Mouse (Mus musculus): ENCODE measurements around the gene Ypel3. TPM values are rescaled to one million over a fixed set of nuclear protein-coding genes. Genes with fewer than 3 reads are reported as not detected.

The Ypel3 gene
- total RNA-seq, 4 experiments from 2014 or later, result 91.2 to 105 (median 95.6) TPM

DNA sequence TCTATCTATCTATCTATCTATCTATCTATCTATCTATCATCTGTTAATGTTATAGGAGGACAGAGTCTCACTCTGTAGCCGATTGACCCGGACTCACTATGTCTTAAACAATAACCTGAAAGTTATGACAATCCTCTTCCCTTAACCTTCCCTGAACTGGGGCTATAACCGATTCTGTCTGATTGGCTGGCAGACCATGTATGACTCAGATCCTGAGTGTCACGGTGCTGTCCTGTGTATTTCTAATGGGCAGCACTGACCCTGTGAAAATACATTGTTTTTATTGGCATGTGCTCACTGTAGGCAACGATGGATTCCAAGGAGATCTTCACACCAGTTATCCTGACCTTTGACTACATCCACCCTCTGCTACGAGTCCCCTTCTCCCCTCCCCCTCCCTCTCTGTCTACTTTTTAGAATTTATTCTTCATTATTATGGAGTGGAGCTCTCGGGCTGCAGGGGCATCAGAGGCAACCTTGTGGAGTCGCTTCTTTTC, 39.0 kb downstream of the Ypel3 start:
- DNase-seq (ENCODE audit: low spot score in 2 of 2), result no peak

DNA sequence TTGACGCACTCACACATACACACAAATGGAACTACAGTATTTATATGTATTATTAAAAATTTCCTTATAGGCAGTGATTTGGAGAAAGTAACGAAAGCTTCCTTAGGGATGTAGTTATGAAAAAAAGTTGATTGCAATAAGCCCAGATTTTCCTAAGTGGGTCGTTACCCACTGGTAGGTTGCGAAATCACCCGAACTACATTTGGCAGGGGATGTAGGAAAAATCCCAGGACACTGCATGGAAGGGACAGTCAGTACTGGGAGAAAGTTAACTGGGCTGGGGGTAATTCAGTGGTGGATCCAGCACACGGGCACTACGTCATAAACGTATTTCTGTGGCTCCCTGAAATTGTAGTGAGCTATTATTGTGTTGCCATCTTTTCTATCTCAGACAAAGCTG, 39.7 kb downstream of the Ypel3 start:
- DNase-seq (ENCODE audit: low spot score in 2 of 2), result no peak

GRCm38 (mm10) chr7:126817595-126817994, 40.8 kb downstream of the Ypel3 start:
- no peak for DNase-seq (ENCODE audit: low spot score in 2 of 2)

DNA sequence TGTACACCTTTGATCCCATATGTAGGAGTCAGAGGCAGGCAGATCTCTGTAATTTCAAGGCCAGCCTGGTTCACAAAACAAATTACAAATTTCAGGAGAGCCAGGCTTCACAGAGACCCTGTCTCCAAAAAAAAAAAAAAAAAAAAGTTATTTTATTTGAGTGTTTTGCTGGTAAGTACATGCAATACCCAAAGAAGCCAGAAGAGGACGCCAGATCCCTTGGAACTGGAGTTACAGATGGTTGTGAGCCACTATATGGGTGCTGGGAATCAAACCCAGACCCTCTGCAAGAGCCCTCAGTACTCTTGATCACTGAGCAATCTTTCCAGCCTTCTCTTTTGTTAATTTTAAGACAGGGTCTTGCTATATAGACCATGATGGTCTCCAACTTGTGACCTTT, 42.1 kb downstream of the Ypel3 start:
- no peak for DNase-seq (ENCODE audit: low spot score in 2 of 2)

DNA sequence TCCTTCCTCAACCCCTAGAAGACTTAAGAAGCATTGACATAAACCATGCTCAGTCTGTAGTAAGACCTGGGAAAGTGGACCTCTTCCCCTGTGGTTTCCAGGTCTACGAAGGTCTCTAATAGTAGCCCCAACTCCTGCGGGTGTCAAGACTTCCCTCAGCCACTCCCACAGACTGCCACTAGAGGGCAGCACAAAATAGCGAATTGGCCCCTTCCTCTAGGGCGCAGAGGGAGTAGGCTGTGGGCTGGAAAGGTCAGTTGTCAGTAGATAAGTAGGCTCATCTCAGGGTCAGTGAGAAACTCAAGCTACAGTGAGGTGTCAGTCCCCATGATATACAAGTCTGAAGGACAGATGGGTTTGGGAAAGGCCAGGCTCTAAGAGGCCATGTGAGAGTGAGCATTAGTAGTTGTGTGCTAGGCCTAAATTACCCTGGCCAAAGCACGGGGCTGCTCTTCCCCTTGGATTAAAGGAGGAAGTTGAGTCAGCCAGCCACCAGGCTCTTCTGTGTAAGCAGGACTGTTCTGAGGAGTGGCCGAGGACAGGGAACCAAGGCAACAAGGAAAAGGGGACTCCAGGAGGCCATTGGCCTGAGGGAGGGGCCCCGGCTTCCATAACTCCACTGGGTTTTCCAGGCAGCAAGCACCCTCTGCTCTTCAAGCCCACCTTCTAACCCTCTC, 45.2 kb downstream of the Ypel3 start:
- peak; percentile 70 to 73 for DNase-seq (ENCODE audit: low spot score in 2 of 2)

DNA sequence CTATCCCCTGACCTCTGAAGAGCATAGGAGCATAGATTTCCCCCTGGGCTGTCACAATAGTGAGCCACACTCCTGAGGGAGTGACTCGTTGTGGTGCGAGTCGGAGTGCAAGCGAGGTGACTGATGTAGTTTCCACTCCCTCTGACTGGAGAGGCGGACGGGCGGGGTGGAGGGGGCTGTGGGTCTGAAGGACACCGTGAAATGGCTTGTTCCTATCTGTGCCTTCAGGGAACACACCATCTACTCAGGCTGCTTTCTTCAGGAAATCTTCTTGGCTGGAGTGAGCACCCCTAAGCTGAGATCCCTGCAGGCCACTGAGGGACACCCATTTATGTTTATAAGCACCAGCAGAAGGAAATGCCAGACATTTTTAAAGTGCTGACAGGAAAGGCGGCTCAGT, 46.0 kb downstream of the Ypel3 start:
- DNase-seq (ENCODE audit: low spot score in 2 of 2), result no peak

- DNase-seq (ENCODE audit: low spot score in 2 of 2), result no peak
Observed at GRCm38 (mm10) chr7:126823202-126823711, 46.5 kb downstream of the Ypel3 start.

DNA sequence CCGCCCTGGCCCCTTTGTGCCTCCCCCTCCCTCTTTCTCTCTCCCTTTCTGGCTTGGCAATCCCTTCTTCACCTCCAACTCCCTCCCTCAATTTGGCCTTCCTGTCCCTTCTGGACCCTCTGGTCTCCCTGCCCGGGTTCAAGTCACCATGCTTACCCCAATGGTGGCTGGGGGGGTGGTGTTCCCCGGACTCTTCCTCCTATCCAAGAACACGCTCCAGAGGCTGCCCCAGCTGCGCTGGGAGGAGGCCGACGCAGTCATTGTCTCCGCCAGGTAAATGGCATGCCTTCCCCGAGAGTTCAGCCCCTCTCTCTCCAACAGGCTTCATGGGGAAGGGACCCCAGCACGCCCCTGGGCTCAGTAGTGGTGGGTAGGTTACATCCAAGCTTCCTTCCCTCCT, 47.2 kb downstream of the Ypel3 start:
- DNase-seq (ENCODE audit: low spot score in 2 of 2), result no peak

DNA sequence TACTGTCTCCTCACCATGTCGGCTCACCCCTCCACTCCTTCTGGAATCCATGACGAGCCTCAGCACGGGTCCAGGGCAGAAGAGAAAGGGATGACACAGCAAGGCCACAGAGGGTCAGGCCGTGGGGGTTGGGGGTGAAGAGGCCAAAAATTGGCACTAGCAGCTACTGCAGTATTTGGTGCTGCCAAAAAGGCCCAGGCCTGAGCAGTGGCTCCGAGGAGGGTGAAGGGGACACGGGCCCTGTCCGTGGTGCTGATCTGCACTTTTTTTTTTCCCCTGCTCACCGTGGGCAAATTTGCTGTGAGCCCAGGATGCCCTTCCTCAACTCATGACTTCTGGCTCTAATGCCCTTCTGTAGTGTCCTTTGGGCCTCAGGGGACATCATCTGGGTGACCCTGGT, 48.6 kb downstream of the Ypel3 start:
- DNase-seq (ENCODE audit: low spot score in 2 of 2), result no peak

DNA sequence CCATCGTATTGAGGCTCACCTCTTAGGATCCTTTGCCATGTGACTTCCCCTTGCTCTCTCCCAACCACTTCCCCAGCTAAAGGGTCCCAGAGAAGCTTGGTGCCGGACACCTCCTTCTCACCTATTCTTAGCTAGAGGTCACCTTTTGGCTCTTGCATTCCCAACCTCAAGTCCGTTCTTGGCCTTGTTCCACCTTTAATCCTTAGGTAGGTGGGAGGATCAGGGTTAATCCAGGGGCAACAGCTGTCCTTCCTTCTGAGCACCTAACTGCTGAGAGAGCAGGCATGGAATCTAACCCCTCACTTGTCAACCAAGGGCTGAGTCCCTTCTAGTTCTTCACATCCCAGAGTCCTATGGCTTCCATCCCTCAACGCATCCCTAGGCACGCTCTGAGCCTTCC, 49.2 kb downstream of the Ypel3 start:
- no peak for DNase-seq (ENCODE audit: low spot score in 2 of 2)

Other genes starting within 250 kb of the Ypel3 start
- gene Eif3c, start 210.5 kb upstream of the Ypel3 start, total RNA-seq (2022), result 100 to 1,000 TPM; 151 to 172 (median 160) TPM
- under 1 TPM; 0.15 to 0.94 (median 0.29) TPM for gene Apobr, start 192.0 kb upstream of the Ypel3 start, total RNA-seq (2022)
- 10 to 100 TPM in 3 of 4 experiments, 1 to 10 TPM in 1; 9.0 to 14.7 (median 12.6) TPM for gene Cln3, start 191.1 kb upstream of the Ypel3 start, total RNA-seq (2022)
- not detected for gene Il27, start 182.0 kb upstream of the Ypel3 start, total RNA-seq (2022)
- gene Nupr1, start 146.1 kb upstream of the Ypel3 start, total RNA-seq (2022), result 1 to 10 TPM; 3.5 to 6.7 (median 4.7) TPM
- 10 to 100 TPM; 26.7 to 43.5 (median 34.7) TPM for gene Sgf29, start 127.6 kb upstream of the Ypel3 start, total RNA-seq (2022)
- 10 to 100 TPM in 2 of 4 experiments, 1 to 10 TPM in 2; 5.9 to 17.4 (median 10.6) TPM for gene Sult1a1, start 100.5 kb upstream of the Ypel3 start, total RNA-seq (2022)
- gene Bola2, start 81.6 kb upstream of the Ypel3 start, total RNA-seq (2022), result 10 to 100 TPM; 31.9 to 44.1 (median 39.4) TPM
- gene Slx1b, start 81.2 kb upstream of the Ypel3 start, total RNA-seq (2022), result 1 to 10 TPM; 2.3 to 2.8 (median 2.6) TPM
- 1 to 10 TPM; 1.3 to 5.9 (median 3.1) TPM for gene Coro1a, start 69.2 kb upstream of the Ypel3 start, total RNA-seq (2022)
- gene Mapk3, start 17.4 kb upstream of the Ypel3 start, total RNA-seq (2022), result 10 to 100 TPM; 16.2 to 20.6 (median 18.6) TPM
- under 1 TPM in 1 of 4 experiments, not detected in 3; 0.88 TPM for gene Gdpd3, start 10.6 kb upstream of the Ypel3 start, total RNA-seq (2022)
- under 1 TPM; 0.17 to 0.48 (median 0.40) TPM for gene Tbx6, start 4.5 kb downstream of the Ypel3 start, total RNA-seq (2022)
- 10 to 100 TPM; 23.1 to 26.0 (median 24.8) TPM for gene Ppp4c, start 15.5 kb downstream of the Ypel3 start, total RNA-seq (2022)
- 10 to 100 TPM; 49.5 to 78.2 (median 66.4) TPM for gene Fam57b, start 20.7 kb downstream of the Ypel3 start, total RNA-seq (2022)
- gene 4930451I11Rik, start 54.7 kb downstream of the Ypel3 start, total RNA-seq (2022), result not detected
- gene Doc2a, start 70.5 kb downstream of the Ypel3 start, total RNA-seq (2022), result not detected
- gene Hirip3, start 85.0 kb downstream of the Ypel3 start, total RNA-seq (2022), result 1 to 10 TPM; 4.1 to 9.6 (median 5.1) TPM
- 10 to 100 TPM in 3 of 4 experiments, 1 to 10 TPM in 1; 10.0 to 11.1 (median 10.5) TPM for gene Ino80e, start 85.4 kb downstream of the Ypel3 start, total RNA-seq (2022)
- gene Taok2, start 107.7 kb downstream of the Ypel3 start, total RNA-seq (2022), result 10 to 100 TPM; 18.6 to 20.9 (median 20.0) TPM
- gene Tmem219, start 146.0 kb downstream of the Ypel3 start, total RNA-seq (2022), result 10 to 100 TPM in 3 of 4 experiments, 1 to 10 TPM in 1; 9.3 to 13.4 (median 12.0) TPM
- gene Kctd13, start 151.9 kb downstream of the Ypel3 start, total RNA-seq (2022), result 1 to 10 TPM; 1.2 to 4.0 (median 2.7) TPM
- gene Asphd1, start 172.6 kb downstream of the Ypel3 start, total RNA-seq (2022), result not detected
- gene Sez6l2, start 173.6 kb downstream of the Ypel3 start, total RNA-seq (2022), result 1 to 10 TPM in 1 of 4 experiments, under 1 TPM in 3; 0.19 to 1.1 (median 0.51) TPM
- gene Cdipt, start 199.0 kb downstream of the Ypel3 start, total RNA-seq (2022), result 10 to 100 TPM; 27.4 to 34.9 (median 33.3) TPM
- under 1 TPM in 1 of 4 experiments, not detected in 3; 0.24 TPM for gene Cdiptos, start 199.1 kb downstream of the Ypel3 start, total RNA-seq (2022)
- 10 to 100 TPM; 26.7 to 48.3 (median 34.8) TPM for gene Mvp, start 237.7 kb downstream of the Ypel3 start, total RNA-seq (2022)
- under 1 TPM in 1 of 4 experiments, not detected in 3; 0.67 TPM for gene Pagr1b, start 239.5 kb downstream of the Ypel3 start, total RNA-seq (2022)
- 10 to 100 TPM in 1 of 4 experiments, 1 to 10 TPM in 3; 1.3 to 17.6 (median 5.2) TPM for gene Pagr1a, start 240.4 kb downstream of the Ypel3 start, total RNA-seq (2022)
- gene Gm42742, start 244.1 kb downstream of the Ypel3 start, total RNA-seq (2022), result 10 to 100 TPM in 3 of 4 experiments, 1 to 10 TPM in 1; 4.0 to 20.7 (median 14.7) TPM
- under 1 TPM in 3 of 4 experiments, not detected in 1; 0.31 to 0.72 (median 0.65) TPM for gene Prrt2, start 244.3 kb downstream of the Ypel3 start, total RNA-seq (2022)